Mouse (Mus musculus) monocyte, adult 5-6 weeks (primary cell): ENCODE results near the gene Dhrs11. TPM values are rescaled to one million over a fixed set of nuclear protein-coding genes. Genes with fewer than 3 reads are reported as not detected.
"Not testable (repeated sequence)": the region's sequence is repeated elsewhere in the genome, so short reads cannot be mapped to it uniquely, and the experiment has no call there.

Experiments
- ATAC-seq: fragments of 153-309, 156-312 bp; replicated peaks from 2 replicates; pipeline ENCODE4 v1.8.0; 2017; ENCODE audit warnings: mild to moderate bottlenecking; ENCODE audit not compliant: low TSS enrichment, insufficient number of reproducible peaks, severe bottlenecking, poor library complexity, low FRiP score
- total RNA-seq: library from RNA; stranded (forward); fragments of 200-1000, 200-491, 200-594 nt; gene quantifications from 3 replicates; pipeline ENCODE4 v1.2.3, GENCODE M21; 2017

The Dhrs11 gene
- total RNA-seq: 10.3 to 11.0 TPM (median 10.3 TPM) in 3 replicates

DNA sequence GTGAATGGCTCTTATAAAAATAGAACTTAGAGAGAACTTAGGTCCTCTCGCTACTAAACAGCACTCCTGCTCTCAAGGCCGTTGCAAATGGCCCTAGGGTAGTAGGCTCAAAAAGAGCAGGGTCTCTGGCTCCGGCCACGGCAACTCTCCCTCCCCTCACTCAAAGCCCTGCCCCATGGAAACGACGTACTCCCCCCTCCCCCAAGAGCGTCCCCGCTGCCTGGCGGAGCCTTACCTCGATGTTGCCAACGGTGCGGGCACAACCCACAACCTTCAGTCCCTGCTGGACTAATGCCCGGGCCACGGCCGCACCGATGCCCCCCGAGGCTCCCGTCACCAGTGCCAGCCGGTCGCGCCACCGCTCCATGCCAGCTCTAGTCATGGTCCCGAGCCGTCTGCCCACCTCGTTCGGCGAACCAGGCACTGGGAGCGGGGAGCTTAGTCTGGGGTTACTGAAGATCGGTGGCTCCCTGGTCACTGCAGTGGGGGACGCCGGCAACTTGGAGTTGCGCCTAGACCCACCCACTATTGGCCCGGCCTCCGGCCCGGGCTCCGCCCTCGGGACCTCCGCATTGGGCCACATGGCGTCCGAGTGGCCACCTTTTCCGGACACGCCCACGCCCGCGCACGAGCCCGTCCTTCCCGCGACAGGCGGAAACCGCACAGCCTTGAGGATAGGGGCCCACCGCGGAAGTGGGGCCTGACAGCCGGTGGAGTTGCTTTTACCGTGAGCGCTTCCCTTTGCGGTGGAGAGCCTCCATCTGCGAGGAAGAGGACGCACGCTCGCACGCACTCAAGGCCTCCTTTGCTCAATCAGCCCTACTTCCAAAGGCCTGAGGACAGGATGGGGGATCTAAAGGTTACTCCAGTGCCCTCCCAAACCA, at the start of gene Dhrs11:
Gene Dhrs11 (minus strand): TSS at position 479 of the 884 bp plus-strand sequence.
- ATAC-seq: peak; percentile 83

DNA sequence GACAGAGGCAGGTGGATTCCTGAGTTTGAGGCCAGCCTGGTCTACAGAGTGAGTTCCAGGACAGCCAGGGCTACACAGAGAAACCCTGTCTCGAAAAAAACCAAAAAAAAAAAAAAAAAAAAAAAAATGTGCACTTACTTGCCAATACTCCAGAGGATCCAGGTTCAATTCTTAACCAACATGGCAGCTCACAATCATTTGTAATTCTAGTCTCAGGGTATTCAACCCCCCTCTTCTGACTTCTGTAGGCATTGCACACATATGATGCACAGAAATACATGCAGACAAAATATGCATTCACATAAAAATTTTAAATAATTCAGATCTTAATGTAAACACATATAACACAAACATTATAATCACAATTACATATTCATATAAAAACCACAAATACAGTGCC, 47.2 kb upstream of the Dhrs11 start:
- ATAC-seq: not testable (repeated sequence)

DNA sequence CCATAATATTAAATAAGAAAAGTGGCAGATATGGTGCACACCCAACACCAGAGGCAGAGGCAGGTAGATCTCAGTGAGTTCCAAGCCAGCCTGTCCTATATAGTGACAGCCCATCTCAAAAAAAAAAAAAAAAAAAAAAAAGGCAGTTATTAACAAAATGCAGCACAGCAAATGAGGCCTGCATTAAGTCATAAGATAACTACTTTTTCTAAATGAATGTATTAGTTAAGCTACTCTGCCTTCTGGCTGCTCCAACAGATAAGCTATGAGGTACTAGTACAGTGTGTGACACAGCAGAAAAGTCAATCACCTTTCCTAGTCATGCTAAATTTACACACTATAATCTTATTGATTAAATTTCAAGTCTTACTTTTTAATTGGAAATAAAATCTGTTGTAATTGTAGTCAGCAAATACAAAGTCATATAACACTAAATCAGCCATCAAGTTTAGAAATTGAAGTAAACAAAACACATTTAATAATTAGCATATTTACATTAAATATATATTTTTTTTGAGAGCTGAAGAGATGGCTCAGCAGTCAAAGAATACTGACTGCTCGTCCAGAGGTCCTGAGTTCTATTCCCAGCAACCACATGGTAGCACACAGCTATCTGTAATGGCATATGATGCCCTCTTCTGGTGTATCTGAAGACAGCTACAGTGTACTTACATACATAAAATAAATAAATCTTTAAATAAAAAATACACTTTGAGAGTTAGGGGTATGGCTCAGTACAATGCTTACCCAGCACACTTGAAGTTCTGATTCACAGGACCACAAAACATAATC, 44.4 kb upstream of the Dhrs11 start:
- no peak for ATAC-seq

DNA sequence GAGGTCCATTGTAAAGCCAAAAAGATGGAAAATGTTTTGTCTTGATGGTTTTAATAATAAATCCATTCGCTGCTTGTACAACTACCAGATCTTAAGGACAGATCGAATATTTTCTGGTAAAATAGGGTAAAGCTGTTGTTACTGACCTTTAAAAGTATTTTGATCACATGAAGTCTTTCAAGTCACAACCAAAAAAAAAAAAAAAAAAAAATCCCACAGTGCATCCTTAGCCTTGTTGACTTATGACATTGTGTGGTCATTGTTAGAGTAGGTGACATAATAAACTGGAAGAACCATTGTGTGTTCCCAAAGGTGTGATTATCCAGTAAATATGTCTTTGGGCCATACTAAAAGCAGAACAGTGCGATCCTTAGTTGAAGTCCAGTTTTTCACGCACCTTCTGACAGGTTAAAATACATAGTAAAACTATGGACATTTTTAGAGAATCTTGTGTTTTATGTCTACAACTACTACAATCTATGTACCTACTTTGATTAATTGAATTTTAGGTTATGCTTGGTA, 42.8 kb upstream of the Dhrs11 start:
- ATAC-seq: no peak

DNA sequence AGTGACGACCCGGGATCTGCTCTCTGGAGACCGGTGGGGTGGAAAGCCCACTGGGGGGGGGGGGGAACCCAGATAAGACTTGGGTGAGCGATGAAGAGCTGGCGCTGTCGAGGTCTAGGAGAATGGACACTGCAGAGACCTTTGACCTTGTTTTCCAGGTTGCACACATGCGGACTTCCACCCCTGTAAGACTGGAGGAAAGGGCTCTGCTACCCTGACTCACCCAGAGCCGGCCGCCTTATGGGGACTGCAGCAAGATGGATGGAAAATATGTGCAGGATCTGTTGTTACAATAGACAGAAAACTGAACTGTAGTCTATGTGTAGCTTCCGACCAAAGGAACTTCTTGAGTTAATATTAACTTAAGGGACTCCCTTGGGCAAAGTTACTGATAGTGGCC, 42.3 kb upstream of the Dhrs11 start:
- ATAC-seq: no peak; the same call in 1 of the 2 replicates

DNA sequence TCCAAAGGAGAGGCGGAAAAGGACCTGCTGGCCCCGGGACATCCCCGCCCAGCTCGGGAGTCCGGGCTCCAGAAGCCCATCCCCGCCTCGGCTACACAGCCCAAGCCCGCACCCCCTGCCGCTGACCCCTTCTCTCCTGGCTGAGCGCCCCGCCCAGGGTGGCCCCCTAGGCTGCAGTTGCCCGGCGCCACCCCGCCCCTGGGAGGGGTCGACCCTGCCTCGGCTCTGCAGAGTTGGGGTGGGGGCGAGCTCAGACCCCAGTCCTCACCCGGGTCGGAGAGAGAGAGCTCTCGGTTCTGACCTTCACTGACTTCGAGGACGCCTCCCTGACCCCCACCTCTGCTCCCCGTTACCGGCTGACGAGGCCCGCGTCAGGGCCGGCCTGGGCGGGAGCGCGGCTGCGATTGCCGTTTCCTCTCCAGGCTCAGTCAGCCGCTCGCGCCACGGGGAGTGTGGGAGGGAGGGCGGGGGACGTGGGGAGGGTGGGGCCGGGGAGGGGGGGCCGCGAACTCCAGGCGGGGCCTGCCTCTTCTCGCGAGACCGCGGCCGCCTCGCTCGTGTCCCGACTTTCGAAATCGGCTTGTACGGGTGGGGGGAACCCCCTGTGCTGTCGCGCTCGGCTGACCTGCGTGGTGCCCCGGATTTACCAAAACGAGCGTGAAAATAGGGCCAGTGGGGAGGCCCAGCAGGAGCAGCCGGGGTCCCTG, 41.7 kb upstream of the Dhrs11 start, which contains the start of gene Ggnbp2:
Gene Ggnbp2 (minus strand): TSS at position 481 of the 707 bp plus-strand sequence.
- ATAC-seq: peak; percentile 69

DNA sequence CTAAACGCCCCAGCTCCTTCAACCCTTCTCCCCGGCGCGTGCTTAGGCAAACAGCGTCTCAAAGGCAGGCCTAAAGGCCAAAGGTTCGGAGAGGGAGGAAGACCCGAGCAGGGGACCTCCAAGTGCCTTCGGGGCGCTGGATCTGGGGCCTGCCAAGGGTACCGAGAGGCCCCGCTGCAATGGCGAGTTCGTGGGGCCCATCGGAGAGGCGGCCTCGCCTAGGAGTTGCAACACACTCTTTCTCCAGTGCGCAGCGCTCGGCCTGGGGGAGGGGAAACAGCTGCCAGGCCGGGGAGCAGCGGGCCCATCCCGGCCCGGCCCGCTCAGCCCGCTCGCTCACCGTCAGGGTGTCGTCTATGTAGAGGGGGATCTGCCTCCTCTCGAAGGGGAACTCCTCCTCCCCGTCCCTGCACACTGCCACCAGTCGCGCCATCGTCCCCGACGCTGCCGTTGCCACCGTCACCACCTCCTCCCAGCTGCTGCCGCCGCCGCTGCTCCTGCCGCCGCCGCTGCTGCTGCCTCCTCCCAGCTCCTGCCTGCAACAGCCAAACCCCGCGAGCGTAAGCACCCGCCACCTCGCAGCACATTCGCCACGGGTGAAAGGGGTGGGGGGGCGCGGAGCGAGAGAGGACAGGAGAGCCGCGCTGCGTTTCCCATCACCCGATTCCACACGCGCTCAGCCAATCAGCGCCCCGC, 40.9 kb upstream of the Dhrs11 start:
- ATAC-seq: peak; percentile 74

DNA sequence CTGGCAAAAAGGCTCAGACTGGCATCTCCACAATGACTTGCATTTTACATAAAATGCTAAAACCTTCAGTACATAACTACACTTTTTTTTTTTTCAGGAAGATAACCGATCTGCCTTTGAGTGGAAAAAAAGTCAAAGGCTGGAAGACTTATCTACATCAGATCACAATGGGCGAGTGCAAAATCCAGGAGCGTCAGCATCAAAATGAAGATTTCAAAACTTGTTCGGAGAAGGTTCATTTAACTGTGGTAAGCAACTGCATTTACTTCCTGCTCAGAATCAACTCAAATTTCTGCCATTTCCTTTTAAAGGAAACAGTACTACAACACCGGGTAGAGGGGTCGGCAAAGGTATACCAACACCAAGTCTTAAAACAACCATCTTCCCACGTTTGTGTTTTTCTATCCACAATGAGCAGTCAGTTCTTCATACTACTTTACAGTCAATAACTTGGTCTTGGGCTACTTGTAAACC, 40.0 kb upstream of the Dhrs11 start:
- no peak for ATAC-seq

DNA sequence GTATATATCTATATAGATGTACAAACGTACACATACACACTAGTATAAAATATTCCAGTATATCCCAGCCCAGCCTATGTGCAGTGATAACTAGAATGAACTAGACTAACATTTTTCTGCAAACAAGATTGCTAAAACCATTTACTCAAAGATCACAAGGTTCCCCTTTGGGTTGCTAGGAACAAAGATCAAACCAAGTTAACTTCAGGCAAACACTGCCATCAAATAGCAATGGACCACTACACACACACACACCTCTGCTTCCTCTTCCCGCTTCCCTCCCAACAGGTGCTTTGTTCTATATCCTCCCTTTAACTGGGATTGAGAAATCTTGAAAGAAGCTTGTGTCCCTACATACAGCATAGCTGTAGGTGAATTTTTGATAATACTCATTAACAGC, 38.8 kb upstream of the Dhrs11 start:
- no peak for ATAC-seq

DNA sequence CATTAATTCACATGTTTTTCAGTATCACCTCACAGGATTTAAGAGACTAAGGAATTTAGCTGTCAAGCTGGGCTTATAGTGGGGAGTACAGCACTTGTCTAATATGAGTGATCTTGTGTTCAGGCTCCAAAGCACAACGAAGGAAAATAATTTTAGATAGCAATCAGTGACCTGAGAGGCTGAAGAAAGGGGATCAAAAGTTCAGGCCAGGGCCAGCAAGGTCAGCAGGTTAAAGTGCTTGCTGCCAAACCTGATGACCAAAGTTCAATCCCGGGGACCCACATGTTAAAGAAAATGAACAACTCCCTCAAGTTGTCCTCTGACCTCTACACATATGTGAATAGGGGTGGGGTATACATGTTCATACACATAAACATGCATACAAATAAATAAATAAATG, 36.5 kb upstream of the Dhrs11 start:
- no peak for ATAC-seq

DNA sequence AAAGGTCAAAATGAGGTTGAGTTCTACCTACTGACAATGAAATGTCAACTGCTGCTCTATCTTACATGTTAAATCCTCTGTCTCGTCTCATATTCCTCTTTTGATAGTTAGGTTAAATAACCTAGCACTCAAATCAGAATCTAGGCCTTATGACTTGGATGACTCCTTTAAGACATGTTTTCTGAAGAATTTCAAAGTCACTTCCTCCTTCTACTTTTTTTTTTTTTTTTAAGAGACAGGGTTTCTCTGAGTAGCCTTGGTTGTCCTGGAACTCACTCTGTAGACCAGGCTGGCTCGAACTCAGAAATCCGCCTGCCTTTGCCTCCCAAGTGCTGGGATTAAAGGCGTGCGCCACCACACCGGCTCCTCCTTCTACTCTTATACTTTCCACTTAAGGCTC, 26.5 kb upstream of the Dhrs11 start:
- ATAC-seq: no peak

DNA sequence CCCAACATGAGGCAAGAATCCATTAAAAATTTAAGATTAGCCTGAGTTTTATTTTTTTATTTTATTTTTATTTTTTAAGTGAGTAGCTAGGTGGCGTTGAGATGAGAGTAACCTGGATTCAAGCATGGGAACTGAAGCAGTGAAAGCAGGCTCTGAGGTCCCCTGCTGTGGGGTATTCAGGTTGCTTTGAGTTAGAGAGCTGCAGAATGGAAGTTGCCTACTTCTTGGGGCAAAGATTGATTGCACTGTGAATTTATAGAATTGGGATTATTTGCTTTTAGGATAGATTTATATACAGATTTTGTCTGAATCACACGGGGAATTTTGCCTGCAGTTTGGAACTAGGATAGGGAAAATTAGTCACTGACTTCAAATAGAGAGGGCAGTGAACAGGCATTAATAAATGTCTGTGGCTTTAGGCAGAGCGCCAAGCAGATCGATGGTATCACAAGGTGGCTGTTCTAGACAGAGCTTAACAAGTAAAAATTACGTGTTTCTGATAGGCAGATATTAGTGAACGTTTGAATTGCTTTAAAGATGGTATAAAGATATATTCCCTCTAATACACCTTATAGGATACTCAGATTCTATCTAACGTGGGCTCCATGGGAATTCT, 18.8 kb upstream of the Dhrs11 start:
- no peak for ATAC-seq

DNA sequence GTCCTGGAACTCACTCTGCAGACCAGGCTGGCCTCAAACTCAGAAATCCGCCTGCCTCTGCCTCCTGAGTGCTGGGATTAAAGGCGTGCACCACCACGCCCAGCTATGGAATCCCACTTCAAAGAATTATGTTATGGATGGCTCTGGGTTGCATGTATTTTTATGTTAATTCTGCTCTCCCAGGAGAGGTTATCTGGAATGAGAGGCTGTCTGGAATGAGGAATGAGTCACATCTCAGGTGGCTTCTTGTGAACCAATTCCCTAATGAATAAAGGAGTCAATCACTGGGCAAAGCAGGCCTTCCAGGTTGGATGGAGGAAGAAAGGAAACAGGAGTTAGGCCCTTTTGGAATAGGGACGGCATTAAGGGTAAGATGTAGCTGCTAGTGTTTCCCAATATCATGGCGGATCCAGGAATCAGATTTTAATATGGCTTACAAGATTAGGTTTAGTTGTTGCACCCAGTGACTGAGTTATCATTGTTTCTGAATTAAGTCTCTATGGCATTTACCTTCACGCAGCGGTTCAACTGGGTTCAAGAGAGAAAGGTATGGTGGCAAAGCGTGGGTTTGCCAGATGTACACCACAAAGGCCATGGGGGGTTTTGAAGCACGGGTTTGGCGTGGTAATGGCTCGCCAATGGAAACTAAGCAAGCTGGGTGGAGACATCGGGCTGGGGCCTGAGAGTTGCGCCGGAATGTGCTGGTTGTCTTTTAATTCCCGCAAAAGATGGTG, 18.1 kb upstream of the Dhrs11 start:
- no peak for ATAC-seq

DNA sequence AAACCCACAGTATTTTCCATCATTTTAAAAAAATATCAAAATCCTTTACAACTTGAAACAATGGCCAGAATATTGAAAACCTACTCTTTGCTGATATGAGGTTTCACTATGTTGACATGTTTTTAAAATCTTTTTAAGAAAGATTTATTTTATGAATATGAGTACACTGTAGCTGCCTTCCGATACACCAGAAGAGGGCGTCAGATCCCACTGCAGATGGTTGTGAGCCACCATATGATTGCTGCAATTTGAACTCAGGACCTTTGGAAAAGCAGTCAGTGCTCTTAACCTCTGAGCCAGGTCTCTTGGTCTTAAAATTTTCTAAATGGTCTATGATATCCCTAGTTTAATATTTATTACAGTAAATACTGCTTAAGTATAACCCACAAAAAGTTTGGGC, 10.5 kb upstream of the Dhrs11 start:
- ATAC-seq: no peak

DNA sequence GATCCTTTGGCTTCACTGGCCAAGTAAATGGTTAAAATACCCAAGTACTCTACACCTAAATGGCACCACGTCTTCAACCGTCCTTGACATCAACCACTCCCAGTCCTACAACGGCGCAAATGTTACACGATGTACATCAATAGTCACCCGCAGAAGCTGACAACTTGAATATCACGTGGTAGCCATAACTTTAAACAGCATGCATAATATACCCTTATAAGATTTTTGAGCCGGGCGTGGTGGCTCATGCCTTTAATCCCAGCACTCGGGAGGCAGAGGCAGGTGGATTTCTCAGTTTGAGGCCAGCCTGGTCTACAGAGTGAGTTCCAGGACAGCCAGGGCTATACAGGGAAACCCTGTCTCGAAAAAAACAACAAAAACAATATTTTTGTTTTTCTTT, 701 bp upstream of the Dhrs11 start:
- not testable (repeated sequence) for ATAC-seq

DNA sequence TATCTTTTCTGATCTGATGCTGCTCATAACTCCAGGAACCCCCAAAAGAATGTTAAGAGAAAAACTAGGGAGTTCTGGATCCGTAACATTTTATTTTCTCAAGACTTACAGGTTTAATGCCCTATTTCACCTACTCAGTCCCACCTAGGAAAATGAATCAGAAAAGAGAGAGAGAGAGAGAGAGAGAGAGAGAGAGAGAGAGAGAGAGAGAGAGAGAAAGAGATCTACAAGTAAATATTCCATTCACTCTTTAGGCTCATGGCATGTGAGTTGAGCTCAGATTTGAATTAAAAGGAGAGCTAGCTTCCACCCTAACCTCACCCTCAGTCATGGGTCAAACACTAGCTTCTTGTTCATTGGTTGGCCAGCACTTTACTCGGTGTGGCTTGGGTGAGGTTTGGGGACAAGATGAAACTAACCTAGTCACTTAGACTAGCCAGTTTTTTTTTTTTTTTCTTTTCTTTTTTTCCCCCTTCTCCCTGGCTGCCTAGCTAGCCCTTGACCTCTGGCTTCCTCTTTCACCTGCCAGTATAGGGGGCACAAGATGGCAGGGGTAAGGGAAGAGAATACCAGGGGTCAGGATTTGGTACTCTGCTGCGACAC, 792 bp downstream of the Dhrs11 start:
- ATAC-seq: no peak

DNA sequence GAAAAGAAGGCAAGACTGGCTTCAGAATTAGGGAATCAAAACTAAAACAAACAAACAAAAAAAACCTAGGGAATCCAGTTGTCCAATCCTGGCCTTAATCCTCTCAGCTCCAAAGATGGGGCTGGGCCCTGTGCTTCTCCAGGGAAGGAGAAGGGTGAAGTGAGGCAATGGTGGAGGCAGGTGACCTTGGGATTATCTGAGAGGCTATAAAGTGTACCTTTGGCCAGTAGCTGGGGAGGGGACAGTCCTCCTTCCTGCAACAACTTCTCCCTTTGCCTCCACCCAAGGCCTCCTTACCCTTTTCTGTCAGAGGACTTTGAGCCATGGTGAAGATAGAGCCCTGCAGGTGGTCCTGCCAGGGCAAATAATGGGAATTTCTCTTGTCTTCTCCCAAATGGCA, 1.3 kb downstream of the Dhrs11 start:
- ATAC-seq: no peak
